Mouse (Mus musculus): ENCODE results near the gene Bri3.
"Not testable (repeated sequence)": the region's sequence is repeated elsewhere in the genome, so short reads cannot be mapped to it uniquely, and the experiment has no call there.

Bri3 gene

DNA sequence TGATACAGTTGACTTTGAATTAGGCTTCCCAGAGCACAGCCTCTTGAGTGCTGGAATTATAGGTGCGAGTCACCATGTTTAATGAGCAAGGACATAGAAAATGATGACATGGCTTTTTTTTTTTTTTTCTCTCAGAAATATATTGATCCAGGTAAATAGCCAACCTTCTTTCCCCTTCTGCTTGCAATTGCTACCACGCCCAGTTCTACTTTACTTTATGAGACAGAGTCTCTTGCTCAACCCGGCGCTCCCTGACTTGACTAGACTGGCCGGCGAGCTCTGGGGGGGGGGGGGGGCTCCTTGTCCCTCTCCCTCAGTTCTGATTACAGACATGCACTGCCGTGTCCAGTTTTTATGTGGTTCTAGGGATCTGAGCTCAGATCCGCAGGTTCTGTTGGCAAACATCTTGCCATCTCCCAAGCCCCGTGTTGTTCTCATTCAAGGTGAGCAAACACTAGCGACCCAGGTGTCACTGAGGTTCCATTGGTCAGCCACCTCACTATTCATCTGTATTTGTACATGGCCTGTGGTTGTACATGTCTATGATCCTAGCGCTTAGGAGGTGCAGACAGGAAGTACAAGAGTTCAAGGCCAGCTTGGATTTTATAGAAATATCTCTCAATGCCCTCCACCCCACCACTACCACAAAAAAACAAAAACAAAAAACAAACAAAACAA, 120.6 kb downstream of the Bri3 start:
- no peak for DNase-seq

DNA sequence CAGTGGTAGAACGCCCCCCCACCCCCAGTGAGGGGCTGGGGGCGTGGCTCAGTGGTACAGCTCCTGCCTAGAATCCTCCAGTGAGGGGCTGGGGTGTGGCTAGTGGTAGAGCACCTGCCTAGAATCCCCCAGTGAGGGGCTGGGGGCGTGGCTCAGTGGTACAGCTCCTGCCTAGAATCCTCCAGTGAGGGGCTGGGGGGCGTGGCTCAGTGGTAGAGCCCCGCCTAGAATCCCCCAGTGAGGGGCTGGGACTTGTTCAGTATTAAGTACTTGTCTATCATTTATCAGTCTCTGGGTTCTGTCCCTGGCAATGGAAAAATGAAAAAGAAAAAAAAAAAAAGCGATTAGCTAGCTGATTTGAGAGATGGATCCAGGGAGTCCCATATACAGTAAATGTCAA, 122.3 kb downstream of the Bri3 start:
- not testable (repeated sequence) for DNase-seq

DNA sequence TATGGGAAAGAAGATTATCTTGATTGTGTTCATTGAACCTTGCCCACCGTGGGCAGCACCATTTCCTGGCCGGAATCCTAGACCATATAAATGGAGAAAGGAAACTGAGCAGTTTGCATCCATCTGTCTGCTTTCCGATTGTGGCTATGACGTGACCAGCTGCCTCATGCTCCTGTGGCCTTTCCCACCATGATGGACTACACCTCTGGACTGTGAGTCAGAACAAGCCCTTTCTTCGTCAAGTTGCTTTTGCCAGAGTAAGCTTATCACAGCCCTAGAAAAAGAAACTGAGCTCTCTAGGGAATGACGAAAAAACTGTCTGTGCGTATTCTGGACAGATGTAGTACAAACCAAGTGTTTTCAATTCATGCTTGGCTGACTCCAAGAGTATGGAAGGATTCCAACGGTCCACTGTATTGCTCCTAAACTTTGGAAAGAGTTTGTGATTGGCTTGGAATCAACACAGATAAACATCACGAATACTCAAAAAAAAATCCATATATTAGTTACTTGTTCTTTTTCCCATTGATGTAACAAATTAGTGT, 124.5 kb downstream of the Bri3 start:
- no peak for DNase-seq

DNA sequence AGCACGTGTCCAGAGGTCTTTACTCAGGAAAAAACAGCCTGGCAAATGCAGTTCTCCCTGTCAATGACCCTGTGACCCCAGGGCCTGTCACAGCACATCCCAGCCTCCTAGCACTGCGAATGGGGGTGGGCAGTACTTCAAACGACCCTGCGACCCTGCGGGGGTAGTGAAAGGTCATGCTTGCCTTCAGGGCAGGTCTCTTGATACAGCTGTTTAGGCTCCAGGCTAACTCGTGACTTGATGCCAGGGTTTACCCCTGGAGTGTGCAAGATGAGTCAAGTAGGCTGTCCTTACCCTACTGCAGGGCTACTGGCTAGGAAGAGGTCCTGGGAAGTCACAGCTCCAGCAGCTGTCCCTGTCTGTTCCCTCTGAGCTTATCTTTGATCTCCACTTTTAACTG, 126.7 kb downstream of the Bri3 start:
- DNase-seq = no peak

DNA sequence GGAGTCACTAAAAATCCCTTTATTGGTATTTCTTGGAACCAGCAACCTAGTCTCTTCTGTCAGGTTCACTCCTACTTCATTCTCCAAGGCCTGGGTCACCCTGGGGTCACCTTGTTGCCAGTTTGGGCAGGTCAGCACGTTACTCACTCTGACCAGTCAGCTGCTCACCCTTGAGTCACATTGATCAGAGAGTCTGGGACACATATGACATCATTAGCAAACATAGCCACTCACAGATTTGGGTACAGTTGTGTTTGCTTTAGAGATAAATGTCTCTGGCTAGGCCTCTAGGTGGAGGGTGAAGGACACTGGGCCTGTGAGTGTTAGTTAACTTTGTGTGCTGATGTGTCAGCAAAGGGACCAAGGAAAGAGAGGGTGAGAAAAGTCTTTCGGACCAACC, 127.9 kb downstream of the Bri3 start:
- DNase-seq = no peak

DNA sequence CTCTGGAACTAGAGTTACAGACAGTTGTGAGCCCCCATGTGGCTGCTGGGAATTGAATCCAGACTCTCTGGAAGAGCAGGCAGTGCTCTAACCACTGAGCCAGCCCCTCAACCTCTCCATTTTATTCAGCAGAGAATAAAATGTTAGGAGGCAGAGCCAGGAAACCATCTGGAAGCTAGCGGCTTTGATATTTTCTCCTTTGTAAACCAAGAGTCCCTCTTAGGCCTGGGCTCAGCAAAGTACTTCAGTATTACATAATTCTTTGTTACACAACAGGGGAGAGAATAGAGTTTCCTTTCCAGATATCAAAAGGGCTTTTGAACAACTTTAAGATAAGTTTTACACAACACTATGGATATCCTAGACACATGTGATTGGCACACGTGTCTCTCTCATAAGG, 128.6 kb downstream of the Bri3 start:
- no peak for DNase-seq

DNA sequence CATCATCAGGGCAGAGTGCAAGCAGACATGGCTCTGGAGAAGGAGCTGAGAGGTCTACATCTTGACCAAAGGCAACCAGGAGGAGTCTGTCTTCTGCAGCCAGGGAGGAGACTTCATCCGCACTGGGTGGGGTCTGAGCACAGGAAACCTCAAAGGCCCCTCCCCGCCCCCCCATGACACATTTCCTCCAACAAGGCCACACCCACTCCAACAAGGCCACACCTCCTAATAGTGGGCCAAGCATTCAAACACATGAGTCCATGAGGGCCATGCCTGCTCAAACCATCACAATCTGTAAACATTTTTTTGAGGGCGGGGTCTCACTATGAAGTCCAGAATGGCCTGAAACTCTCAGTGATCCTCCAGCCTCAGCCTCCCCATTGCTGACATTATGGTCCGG, 135.2 kb downstream of the Bri3 start:
- DNase-seq = no peak

DNA sequence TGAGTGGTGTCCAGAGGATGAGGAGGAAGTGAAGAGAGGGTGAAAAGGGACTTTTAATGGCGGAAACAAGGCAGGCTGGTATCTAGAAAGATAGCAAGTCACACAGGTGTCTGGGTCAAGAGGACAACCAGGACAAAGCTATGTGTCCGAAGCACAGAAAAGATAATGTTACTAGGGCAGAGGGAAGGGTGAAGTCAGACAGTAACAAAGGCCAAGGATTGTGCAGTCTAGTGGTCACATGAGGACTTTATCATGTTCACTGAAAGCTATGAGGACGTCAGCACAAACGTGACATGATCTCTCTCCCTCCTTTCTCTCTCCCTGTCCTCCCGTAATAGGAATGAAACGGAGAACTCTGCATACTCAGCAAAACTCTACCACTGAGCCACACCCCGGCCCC, 136.5 kb downstream of the Bri3 start:
- DNase-seq = no peak

DNA sequence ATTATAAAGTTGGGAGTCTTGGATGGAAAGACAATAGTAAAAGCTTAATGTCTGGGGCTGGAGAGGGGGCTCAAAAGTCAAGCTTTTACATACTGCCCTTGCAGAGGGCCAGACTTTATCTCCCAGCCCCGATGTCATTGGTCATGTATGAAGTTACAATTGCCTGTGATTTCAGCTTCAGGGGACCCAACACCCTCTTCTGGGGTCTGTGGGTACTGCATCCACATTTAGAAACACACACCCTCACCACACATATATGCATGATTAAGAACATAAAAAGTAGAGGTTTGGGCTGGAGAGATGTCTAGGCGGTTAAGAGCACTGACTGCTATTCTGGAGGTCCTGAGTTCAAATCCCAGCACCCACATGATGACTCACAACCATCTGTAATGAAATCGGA, 137.5 kb downstream of the Bri3 start:
- no peak for DNase-seq

DNA sequence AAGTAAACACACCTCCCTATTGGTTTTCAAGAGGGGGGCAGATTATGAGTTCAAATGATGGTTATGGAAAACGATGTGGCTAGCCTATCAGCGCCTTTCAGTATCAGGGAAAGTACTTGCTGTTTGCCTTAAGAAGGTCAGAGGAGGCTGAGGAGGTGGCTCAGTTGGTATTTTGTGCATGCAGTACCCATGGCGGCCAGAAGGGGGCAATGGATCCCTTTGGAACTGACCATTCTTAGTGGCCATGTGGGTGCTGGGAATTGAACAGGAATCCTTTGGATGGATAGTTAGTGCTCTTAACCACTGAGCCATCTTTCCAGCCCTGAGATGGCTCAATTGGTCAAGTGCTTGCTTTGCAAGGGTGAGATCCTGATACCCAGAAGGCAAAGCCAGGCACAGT, 139.7 kb downstream of the Bri3 start:
- DNase-seq = no peak

DNA sequence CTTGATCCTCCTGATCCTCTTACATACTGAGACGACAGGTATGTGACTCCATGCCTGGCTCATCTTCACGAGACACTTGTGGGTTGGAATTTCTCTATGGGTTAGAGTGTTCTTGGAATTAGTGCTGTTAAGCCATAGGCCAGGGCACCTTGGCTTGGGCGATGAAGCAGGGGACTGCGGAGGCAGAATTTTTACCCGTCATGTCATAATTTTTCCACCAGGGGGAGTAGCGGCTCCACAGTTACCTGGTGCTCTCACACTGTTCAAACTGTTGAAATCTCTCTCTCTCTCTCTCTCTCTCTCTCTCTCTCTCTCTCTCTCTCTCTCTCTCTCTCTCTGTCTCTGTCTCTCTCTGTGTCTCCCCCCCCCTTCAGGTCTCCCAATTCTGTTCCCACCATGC, 143.6 kb downstream of the Bri3 start:
- DNase-seq = peak; percentile 74

DNA sequence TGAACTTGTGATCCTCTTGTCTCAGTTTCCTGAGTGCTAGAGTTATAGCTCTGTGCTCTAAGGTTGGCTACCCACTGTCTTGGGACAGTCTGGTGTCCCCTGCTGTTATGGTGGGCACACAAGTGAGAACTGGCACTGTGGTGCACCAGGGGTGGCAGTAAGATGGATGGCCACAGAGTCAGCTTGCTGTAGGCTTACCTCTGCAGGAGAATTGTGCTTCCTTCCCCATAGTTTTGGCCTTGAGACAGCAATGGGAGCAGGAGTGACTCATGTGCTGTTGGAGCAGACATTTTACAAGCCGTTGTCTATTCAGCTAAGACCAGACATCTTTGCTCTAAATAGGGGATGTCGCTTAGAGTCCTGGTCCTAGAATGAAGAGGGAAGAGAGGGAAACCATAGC, 149.9 kb downstream of the Bri3 start:
- no peak for DNase-seq

DNA sequence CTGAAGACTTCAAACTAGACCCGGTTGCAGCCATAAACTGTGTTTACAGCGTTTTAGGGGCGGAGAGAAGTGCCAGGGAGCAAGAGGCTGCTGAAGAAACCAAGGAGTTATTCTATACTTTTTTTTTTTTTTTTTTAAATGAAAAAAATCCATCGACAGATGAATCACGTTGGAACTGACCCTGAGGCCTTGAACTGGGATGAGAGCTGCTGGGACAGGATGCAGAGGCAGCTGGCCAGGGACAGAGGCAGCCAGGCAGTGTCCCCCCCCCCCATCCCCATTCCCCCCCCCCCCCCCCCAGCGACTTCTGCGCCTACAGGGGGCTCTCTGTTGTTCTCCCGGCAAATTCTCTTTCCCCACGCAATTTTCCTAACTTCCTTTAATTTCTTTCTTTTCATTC, 153.3 kb downstream of the Bri3 start:
- DNase-seq = no peak

DNA sequence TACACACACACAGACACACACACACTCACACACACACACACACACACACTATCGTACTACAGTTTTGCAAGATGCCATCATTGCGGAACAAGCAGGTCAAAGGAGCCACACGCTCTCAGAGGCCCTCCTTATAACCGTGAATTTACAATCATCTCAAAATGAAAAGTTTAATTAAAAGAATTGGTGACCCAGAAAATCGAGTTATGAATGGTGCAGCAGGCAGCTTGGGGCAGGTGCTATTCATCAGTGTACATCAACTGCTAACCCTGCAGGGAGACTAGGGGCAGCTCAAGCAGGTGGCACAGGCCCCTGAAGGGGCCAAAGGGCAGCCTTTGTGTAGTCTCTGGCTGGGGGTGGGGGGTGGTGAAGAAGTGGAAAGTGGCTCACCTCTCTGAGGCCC, 156.6 kb downstream of the Bri3 start:
- peak; percentile 67 for DNase-seq

DNA sequence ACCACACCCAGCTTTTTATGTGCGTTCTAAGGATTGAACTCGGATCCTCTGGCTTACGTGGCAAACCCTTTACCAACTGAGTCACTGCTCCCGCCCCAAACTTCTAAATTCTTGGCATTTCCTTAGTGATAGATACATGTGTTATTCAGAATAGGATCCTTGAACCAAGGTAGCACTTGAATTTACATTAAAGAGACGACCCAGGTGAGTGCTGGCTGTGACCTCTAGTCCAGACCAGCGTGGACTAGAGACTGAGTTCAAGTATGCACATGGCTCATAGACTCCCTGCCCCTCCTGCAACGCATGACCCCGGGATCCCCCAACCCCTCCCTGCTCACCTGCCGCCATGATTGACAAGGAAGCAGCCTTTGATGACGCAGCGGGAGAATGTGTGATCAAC, 162.0 kb downstream of the Bri3 start:
- DNase-seq = no peak

DNA sequence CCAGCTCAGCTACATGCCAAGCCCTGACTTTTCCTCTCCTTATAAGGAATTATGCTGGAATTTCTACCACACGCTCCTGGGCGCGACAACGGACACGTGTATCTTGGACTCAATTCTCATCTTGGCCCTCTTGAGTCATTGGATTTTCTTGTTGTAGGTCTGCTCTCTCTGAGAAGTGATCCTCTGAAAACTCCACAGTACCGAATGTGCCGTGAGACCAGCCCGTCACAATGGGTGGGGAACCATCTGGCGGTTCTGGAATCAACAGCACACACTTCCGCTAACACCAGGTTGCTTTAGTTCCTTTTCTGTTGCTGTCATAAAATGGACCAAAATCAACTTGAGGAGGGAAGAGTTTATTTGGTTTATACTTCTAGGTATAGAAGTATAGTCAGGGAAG, 166.4 kb downstream of the Bri3 start:
- DNase-seq = no peak

DNA sequence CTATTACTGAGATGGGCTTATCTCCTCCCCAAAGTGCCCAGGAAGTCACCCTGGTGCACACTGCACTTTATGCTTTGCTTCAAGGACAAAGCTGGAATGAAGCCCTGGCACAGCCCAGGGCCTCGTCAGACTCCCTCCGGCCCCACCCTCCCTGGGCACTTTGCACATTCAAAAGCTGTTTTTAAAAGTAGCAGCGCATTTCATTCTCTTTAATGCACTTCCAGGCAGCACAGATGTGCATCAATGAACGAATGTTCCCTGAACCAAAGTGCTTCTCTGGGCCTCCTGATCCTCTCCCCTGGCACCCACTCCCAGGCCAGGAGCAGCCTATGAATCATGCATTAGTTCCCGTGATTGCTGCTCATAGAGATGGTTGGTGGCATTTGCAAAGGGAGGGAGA, 167.5 kb downstream of the Bri3 start:
- DNase-seq = peak; percentile 41

DNA sequence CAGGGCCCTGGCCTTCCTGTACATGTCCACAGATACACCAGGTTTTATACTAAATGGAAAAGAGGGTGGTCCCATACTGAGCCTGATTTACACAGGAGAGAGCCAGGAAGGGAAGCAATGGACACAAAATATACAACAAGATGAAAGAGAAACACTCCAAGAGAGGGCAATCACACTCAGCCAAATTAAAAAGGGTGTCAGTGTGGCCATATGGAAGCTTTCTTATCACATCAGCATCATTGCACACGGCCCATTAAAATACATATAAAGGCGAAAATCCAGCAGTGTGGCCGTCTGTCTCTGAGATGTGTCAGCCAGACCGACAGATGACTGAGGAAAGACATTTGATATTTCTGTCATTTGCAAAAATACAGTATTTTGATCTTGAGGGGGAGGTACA, 168.5 kb downstream of the Bri3 start:
- no peak for DNase-seq

DNA sequence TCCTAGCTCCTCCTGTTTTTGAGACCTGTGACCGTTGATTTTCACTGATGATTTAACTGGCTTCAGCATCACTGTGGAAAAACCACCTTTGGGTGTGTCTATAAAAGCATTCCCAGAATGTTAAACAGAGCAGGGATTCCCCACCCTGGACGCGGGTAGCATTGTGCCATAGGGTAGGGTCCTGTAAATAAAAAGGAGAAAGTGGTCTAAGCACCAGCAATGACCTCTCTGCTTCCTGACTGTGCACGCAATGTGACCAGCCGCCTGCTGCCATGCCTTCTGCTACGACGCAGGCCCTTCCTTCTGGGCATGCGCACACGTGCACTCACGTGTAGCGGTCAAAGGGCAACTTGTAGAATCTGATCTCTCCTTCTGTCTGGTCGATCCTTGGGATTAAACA, 174.2 kb downstream of the Bri3 start:
- DNase-seq = no peak

DNA sequence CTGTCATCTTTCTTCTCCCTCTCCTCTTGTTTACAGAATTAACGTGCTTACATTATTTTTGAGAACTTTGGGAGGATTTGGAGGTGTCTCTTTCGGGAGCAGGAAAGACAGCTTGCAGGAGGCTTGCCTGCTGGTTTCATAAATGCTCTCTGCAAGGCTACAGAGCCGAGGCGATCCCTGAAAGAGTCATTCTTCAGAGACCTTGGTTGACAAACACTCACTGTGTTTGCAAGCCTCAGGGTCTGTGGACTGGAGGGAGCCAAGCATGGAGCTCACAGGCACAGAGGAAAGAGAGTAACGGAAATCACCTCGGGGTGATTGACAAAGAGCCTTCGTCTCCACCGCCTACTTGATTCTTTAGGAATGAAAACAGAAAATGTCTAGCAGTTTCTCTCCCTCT, 175.8 kb downstream of the Bri3 start:
- no peak for DNase-seq

DNA sequence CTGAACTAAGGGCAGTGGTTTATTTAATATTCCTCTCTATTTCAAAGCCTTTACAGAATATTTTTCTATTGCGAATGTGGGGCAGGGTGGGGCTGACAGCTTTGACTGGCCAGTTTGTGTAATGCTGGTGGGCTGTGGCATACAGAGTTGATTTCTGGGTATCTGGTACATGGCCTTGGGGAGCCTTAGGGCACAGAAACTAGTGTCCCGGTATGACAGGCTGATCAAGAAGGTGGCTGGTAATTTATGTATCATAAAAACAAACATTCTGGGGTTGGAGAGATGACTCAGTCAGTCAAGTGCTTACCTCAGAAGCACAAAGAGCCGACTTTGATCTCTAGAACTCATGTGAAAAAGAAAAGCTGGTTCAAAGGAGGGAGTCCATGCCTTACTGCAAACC, 182.5 kb downstream of the Bri3 start:
- DNase-seq = no peak

DNA sequence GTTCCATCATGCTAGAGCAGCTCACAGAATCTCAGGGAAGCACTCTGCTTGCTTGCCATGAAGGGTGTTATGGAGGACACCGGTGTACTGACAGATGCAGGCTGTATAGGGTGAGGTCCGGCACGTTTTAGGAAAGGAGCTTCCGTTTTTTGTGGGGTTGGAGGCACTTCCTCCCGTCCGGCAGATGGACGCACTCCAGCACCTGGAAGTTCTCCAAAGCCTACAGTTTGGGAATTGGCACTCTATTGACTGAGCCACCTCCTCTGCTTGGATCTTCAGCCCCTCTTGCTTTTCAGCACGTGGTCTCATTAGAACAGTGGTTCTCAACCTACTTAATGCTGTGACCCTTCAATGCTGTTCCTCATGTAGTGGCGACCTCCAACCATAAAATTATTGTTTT, 183.6 kb downstream of the Bri3 start:
- DNase-seq = no peak

DNA sequence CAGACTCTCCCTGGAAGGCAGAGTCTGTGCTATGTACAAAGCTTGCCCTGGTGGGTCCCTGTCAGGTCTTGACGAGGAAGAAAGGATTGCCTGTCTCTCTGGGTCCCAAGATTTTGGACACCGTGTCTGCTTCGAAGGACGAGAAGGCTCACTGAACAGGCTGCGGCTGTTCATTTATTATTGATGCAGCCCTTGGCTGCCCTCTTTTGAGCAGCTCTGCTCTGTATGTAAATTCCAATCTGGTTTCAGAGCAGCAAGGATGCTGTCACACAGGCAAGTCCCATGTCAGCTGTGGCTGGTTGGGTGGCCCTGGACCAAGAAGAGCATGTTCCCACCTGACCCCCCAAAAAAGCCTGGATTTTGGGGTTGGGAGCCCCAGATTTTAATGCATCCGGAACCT, 187.2 kb downstream of the Bri3 start:
- DNase-seq = no peak

DNA sequence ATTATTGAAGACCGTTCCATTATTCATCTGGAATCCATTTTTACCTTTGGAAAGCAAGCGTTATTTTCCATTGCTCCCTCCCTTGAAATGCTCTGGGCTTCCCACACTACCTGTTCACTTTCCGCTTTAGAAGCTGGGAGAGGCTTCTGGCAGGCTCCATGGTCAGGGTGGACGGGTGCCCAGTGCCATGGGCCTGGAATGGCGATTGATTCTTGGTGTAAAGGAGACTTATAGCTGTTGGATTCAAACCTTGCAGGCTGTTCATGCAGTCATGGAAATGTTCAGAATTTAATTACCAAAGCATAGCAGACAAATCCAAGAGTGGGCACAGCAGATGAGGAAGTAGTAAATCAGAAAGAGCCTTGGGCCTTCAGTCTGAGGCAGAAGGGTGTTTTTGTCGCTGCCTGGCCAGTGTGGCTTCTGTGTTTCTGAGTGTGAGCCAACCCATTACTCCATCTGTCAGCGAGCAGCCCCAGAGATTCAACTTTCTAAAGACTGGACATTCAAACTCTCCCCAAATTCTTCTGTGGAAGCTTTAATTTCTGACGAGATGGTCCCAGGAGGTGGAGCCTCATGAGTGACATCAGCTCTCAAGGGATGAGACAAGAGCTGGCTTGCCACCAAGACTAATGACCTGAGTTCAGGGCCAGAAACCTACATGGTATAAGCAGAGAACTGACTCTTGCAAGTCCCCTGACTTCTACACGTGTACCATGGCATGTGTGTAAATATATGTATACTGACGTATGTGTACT, 195.2 kb downstream of the Bri3 start:
- no peak for DNase-seq

DNA sequence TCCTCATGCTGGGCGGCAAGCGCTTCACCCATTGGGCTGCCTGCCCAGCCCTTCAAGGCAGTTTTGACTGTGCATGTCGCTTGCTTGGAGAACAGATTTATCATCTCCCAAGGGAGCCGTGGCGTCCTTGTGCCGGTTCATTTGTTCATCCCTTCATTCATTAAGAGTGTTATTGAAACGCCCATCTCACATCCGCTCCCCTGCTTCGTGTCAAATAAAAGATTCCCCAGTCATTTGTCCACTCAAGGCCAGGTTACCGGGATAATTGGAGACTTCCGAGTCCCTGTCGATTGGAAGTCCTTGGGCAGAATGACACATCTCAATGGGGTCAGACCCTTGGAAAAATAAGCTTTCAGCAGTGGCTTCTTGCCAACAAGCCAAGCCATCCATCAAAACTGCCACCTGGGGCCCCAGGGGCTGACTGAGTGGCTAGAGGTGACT, 197.6 kb downstream of the Bri3 start:
- no peak for DNase-seq
